Mouse (Mus musculus): ENCODE data around the gene Sbf2. TPM values are rescaled to one million over a fixed set of nuclear protein-coding genes. Genes with fewer than 3 reads are reported as not detected.
A peak's percentile ranks its signal among the peaks of the same experiment; 100 is the strongest.
"Not testable (repeated sequence)": the region's sequence is repeated elsewhere in the genome, so short reads cannot be mapped to it uniquely, and the experiment has no call there.

Sbf2 gene
- polyA plus RNA-seq, 1 experiment: 5.5 TPM

DNA sequence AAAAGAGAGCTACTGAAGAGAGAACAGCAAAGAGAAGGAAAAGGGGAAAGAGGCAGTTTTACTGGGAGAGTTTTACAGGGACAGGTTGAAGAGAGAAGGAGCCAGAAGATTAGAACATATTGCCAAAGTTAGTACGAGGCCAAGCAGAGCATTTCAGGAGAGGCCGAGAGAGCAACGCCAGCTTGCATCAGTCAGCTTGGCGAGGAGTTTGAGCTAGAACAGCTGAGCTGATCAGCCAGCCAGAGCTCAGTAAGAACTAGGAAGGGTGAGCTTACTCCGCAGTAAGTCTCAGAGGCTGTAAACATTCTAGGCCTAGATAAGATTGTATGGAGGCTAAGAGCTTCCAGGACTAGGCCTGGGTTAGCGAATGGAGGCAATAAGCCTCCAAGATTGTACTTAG, 222.1 kb downstream of the Sbf2 start:
- no peaks in the 10 kb centered on the region for H3K27me3 ChIP-seq (ENCODE audit: control insufficient read depth, insufficient read depth, low read length)
- no peak overlapping the region for H3K4me3 ChIP-seq (ENCODE audit: extremely low read depth, insufficient read depth, insufficient read length)
- H3K27ac ChIP-seq (ENCODE audit: insufficient read depth, low read length): no peak overlapping the region
- H3K36me3 ChIP-seq (ENCODE audit: control insufficient read depth, insufficient read depth, low read length): no peaks in the 10 kb centered on the region
- DNase-seq (ENCODE audit: low read depth in 1 of 2, low spot score in 2 of 2): no peak
- TF ChIP-seq POLR2A (IDR thresholded peaks at IDR 0.05; ENCODE audit: low read depth, low read length): no peak
- no peak for TF ChIP-seq CTCF (IDR thresholded peaks at IDR 0.05; ENCODE audit: extremely low read depth, insufficient read depth, insufficient read length, insufficient replicate concordance)
- WGBS: 85% methylated on average over 6 of the region's 6 CpGs
- peaks cover 5% of the 10 kb centered on the region for H3K4me1 ChIP-seq (ENCODE audit: control insufficient read depth, insufficient read depth, insufficient read length)

DNA sequence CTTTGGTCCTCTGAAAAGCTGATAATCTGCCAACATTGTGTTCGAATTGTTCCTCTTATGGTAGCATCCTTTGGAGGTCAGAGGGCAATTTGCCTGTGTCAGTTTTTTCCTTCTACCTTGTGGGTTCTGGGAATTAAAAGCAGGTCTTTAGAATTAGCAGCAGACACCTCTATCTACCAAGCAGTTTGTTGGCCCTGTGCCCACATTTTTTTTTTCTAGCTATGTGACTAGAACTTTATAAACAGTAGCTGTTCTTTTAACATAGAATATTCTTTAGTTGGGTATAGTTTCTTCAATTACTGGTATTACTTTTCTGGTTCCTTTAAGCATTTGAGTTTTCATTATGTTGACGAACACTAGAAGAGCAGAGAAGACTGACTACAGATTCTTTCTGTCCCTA, 223.1 kb downstream of the Sbf2 start:
- TF ChIP-seq POLR2A (IDR thresholded peaks at IDR 0.05; ENCODE audit: low read depth, low read length): no peak
- no peak for TF ChIP-seq CTCF (IDR thresholded peaks at IDR 0.05; ENCODE audit: extremely low read depth, insufficient read depth, insufficient read length, insufficient replicate concordance)
- 83% methylated on average over 2 of the region's 2 CpGs for WGBS
- H3K4me1 ChIP-seq (ENCODE audit: control insufficient read depth, insufficient read depth, insufficient read length): peaks cover 7% of the 10 kb centered on the region
- H3K27me3 ChIP-seq (ENCODE audit: control insufficient read depth, insufficient read depth, low read length): no peaks in the 10 kb centered on the region
- H3K36me3 ChIP-seq (ENCODE audit: control insufficient read depth, insufficient read depth, low read length): no peaks in the 10 kb centered on the region
- DNase-seq (ENCODE audit: low read depth in 1 of 2, low spot score in 2 of 2): no peak
- H3K27ac ChIP-seq (ENCODE audit: insufficient read depth, low read length): no peak overlapping the region
- H3K4me3 ChIP-seq (ENCODE audit: extremely low read depth, insufficient read depth, insufficient read length): no peak overlapping the region

DNA sequence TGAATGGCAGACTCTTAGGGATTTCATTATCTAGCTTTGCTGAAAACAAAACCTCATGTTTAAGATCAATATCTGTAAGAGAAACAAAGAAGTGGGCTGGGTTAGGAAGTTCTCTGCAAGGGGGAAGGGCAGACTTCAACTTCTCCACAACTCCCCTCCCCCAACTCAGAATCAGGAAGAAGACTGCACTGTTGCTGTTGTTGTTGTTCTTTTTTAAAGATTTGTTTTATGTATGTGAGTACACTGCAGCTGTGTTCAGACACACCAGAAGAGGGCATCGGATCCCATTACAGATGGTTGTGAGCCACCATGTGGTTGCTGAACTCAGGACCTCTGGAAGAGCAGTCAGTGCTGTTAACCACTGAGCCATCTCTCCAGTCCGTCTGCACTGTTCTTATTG, 225.8 kb downstream of the Sbf2 start:
- H3K36me3 ChIP-seq (ENCODE audit: control insufficient read depth, insufficient read depth, low read length); H3K27me3 ChIP-seq (ENCODE audit: control insufficient read depth, insufficient read depth, low read length); DNase-seq (ENCODE audit: low read depth in 1 of 2, low spot score in 2 of 2); H3K27ac ChIP-seq (ENCODE audit: insufficient read depth, low read length); H3K4me3 ChIP-seq (ENCODE audit: extremely low read depth, insufficient read depth, insufficient read length); H3K4me1 ChIP-seq (ENCODE audit: control insufficient read depth, insufficient read depth, insufficient read length): not testable (repeated sequence)
- 45% methylated on average over 2 of the region's 2 CpGs for WGBS

DNA sequence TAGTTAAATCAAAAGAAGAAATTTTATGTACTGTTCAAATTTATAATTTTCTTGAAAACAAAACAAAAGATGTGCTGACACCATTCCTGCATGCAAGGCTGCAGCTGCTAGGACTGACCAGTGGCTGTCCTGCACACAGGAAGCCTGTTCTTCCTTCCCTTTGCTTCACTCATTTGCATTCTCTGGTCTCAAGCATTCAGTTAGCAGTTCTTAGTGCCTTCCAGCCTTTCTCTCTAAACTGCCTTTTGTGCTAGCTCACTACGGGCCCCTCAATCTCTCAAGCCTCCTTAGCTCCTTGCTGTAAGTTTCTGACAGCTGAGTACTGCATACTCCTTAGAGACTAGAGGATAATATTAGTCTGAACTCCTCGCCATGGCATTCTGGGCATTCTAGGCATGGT, 227.2 kb downstream of the Sbf2 start:
- Histone ChIP-seq H3K4me3 (ENCODE audit: extremely low read depth, insufficient read depth, insufficient read length) (no peak overlapping the region), H3K27ac (ENCODE audit: insufficient read depth, low read length) (0 out of 2 replicates have a peak overlapping the region, but pooled peaks have one; percentile 35), H3K36me3 (ENCODE audit: control insufficient read depth, insufficient read depth, low read length) (no peaks in the 10 kb centered on the region), H3K4me1 (ENCODE audit: control insufficient read depth, insufficient read depth, insufficient read length) (peaks cover 7% of the 10 kb centered on the region), H3K27me3 (ENCODE audit: control insufficient read depth, insufficient read depth, low read length) (no peaks in the 10 kb centered on the region)
- TF ChIP-seq POLR2A (IDR thresholded peaks at IDR 0.05; ENCODE audit: low read depth, low read length) (no peak), CTCF (IDR thresholded peaks at IDR 0.05; ENCODE audit: extremely low read depth, insufficient read depth, insufficient read length, insufficient replicate concordance) (no peak)
- WGBS: 38% methylated on average over 2 of the region's 2 CpGs
- no peak for DNase-seq (ENCODE audit: low read depth in 1 of 2, low spot score in 2 of 2)

DNA sequence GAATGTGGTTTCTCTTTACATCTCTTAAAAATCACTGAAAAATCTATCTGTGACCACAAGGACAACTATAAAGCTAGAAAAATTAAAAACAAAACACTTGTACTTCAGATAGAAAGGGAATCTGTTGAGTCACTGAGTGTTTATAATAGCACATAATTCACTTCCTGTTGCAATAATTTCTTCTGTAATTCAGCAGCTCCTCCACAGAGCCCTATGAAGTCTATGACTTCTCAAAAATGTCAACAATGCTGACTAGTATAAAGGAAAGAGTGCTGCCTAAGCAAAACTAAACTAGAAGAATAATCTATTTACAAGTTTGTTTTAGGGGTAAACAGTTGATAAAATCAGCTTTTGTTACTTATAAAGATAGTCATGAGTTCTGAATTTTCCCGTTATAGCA, 229.2 kb downstream of the Sbf2 start:
- 86% methylated on average over 1 of the region's 1 CpGs for WGBS

DNA sequence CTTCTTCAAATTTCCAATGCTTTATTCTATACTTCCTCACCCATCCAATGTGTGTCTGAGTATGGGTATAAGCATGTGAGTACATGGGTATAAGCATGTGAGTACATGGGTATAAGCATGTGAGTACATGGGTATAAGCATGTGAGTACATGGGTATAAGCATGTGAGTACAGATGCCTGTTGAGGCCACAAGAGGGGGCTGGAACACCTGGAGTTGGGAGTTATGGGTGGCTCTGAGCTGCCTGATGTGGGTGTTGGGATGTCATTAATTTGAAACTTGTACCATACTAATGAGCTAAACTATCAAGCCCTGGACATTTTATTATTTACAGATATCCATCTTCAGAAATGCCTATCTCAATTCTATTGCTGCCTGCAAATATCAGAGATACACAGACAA, 230.4 kb downstream of the Sbf2 start:
- no peak overlapping the region for H3K27ac ChIP-seq (ENCODE audit: insufficient read depth, low read length)
- H3K4me1 ChIP-seq (ENCODE audit: control insufficient read depth, insufficient read depth, insufficient read length): peaks cover 7% of the 10 kb centered on the region
- TF ChIP-seq POLR2A (IDR thresholded peaks at IDR 0.05; ENCODE audit: low read depth, low read length) (no peak), CTCF (IDR thresholded peaks at IDR 0.05; ENCODE audit: extremely low read depth, insufficient read depth, insufficient read length, insufficient replicate concordance) (no peak)

More for the DNA sequence above, 229.2 kb downstream of the Sbf2 start:
- H3K27me3 ChIP-seq (ENCODE audit: control insufficient read depth, insufficient read depth, low read length): no peaks in the 10 kb centered on the region
- no peak overlapping the region for H3K27ac ChIP-seq (ENCODE audit: insufficient read depth, low read length)
- no peak for TF ChIP-seq CTCF (IDR thresholded peaks at IDR 0.05; ENCODE audit: extremely low read depth, insufficient read depth, insufficient read length, insufficient replicate concordance)
- TF ChIP-seq POLR2A (IDR thresholded peaks at IDR 0.05; ENCODE audit: low read depth, low read length): no peak
- no peaks in the 10 kb centered on the region for H3K36me3 ChIP-seq (ENCODE audit: control insufficient read depth, insufficient read depth, low read length)
- H3K4me1 ChIP-seq (ENCODE audit: control insufficient read depth, insufficient read depth, insufficient read length): peaks cover 7% of the 10 kb centered on the region
- no peak overlapping the region for H3K4me3 ChIP-seq (ENCODE audit: extremely low read depth, insufficient read depth, insufficient read length)
- DNase-seq (ENCODE audit: low read depth in 1 of 2, low spot score in 2 of 2): no peak

DNA sequence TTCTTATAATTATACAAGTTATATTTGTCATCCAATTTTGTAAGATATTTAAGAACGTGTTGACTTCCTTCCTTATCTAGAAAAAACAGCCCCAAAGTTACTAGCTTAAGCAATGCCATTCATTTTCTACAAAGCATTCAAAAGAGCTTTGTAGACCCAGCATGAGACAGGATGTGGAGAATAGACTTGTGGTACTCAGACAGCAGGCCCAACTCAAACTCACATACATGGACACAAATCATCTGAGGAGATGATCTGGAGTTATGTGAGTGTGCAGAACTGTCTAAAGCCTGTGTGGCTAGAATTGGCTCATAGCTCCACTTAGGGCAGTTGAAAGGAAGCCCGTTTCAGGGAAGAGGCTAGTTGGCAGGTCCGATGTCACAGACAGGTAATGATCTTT, 233.1 kb downstream of the Sbf2 start:
- Histone ChIP-seq H3K4me1 (ENCODE audit: control insufficient read depth, insufficient read depth, insufficient read length) (no peaks in the 10 kb centered on the region; the same call in 1 of the 2 replicates), H3K36me3 (ENCODE audit: control insufficient read depth, insufficient read depth, low read length) (no peaks in the 10 kb centered on the region), H3K27me3 (ENCODE audit: control insufficient read depth, insufficient read depth, low read length) (no peaks in the 10 kb centered on the region), H3K27ac (ENCODE audit: insufficient read depth, low read length) (no peak overlapping the region), H3K4me3 (ENCODE audit: extremely low read depth, insufficient read depth, insufficient read length) (no peak overlapping the region)
- no peak for TF ChIP-seq CTCF (IDR thresholded peaks at IDR 0.05; ENCODE audit: extremely low read depth, insufficient read depth, insufficient read length, insufficient replicate concordance)
- TF ChIP-seq POLR2A (IDR thresholded peaks at IDR 0.05; ENCODE audit: low read depth, low read length): no peak
- no peak for DNase-seq (ENCODE audit: low read depth in 1 of 2, low spot score in 2 of 2)
- 60% methylated on average over 3 of the region's 3 CpGs for WGBS

More for the DNA sequence above, 230.4 kb downstream of the Sbf2 start:
- Histone ChIP-seq H3K27me3 (ENCODE audit: control insufficient read depth, insufficient read depth, low read length) (no peaks in the 10 kb centered on the region), H3K4me3 (ENCODE audit: extremely low read depth, insufficient read depth, insufficient read length) (no peak overlapping the region), H3K36me3 (ENCODE audit: control insufficient read depth, insufficient read depth, low read length) (no peaks in the 10 kb centered on the region)
- DNase-seq (ENCODE audit: low read depth in 1 of 2, low spot score in 2 of 2): no peak

Measured in spleen, adult 2 months (tissue).